Mouse (Mus musculus): ENCODE data around the gene Rpl22.

Gene Rpl22

DNA sequence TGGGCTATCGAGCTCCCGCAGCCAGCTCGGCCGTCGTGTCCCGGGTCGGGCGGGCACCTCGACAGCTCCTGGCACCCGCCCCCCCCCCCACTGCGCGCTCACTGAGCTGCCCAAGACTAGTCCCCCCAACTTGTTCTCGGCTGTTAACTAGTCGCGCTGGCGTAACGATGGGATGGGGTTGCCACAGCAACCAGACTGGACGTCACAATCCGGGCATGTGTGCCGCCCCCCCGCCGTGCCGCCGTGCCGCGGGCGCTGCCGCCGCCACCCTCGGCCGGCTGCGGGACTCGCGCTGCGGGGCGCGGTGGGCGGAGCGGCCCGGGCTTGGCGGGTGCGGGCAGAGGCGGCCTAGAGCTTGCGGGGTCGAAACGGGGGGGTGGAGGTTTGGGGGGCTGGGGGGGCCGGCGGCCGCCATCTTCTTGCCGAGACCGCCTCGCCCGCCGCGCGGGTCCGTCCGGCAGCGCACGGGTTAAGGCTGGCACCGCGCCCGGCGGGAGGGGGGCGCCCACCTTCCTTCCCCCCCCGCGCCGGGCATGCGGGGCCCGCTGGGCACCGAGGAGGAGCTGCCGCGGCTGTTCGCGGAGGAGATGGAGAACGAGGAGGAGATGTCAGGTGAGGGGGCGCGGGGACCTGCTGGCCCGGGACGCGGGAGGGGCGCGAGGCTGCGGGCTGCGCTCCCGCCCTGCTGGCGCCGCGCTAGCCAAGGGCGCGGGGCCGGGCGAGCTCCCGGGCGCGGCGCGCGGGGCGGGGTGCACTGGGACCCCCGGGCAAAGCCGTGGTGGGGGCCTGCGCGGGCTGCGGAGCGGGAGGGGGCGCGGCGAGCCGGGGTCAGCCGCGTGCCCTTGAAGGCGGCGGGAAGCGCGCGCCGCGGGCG lies 13.1 kb downstream of the Rpl22 start, which contains the start of gene Chd5:
Chd5 (plus strand) TSS at position 233 of the 874 bp plus-strand sequence.
- DNase-seq (ENCODE audit: low read depth) = no peak

GRCm38 (mm10) chr4:152339293-152339790 lies 13.8 kb downstream of the Rpl22 start:
- DNase-seq (ENCODE audit: low read depth) = no peak

- DNase-seq (ENCODE audit: low read depth) = peak; percentile 61
Observed at GRCm38 (mm10) chr4:152340584-152341284, 15.2 kb downstream of the Rpl22 start.

GRCm38 (mm10) chr4:152343296-152343695 lies 17.8 kb downstream of the Rpl22 start:
- DNase-seq (ENCODE audit: low read depth) = peak; percentile 53

- peak; percentile 58 for DNase-seq (ENCODE audit: low read depth)
Observed at GRCm38 (mm10) chr4:152344651-152345050, 19.1 kb downstream of the Rpl22 start.

DNA sequence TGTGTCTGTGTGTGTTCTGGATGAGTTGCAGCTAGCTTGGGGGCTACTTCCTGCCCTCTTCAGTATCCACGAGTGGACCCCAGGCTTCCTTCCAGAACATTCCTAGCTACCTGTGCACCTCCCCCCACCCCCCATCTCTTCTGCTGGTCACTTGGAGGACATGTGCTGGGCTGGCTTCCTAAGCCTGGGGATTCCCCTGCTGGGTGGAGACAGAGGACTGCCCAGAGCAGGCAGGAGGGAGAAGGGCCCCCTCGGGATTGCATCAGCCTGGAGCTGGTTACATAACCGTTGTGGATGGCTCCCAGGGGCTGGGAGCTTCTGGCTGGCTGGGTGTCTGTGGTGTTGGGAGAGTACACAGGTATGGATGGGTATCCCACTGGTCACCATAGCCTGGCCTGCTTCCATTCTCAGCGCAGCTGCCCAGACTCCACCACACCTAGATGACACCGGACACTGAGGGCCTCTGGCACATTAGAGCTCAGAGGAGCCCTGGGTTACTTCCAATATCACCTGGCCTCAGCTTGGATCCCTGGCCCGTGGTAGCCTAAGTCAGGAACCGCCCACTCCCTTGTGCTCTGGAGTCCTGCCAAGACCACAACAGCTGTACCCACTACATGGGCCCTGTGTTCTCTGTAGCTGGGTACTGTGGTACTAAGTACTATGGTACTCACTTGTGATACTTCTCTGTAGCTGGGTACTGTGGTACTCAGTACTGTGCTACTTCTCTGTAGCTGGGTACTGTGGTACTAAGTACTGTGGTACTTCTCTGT lies 19.8 kb downstream of the Rpl22 start:
- peak; percentile 60 for DNase-seq (ENCODE audit: low read depth)

DNA sequence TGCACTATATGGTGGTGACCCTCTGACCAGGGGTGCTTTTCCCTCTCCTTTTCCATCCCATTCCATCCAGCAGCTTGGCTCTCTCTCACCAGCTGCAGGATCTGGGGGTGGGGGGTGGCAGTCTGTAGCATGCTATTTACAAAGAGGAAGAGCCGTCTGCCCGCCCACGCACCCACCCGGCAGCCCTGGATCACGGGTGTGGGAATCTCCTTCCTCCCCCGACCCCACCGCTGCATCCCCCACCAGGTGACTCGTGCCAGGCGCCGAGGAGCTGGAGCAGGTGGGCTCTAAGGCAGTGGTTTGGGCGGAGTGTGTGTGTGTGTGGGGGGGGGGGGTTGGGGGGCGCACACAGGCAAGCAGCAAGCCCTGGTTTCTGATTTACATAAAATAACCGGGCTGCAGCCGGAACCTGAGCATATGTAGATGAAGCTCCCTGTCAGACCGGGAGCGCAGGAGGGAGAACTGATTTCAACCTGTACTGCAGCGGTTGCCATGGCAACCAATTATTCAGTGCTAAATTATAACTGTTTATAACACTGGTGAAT lies 24.4 kb downstream of the Rpl22 start:
- no peak for DNase-seq (ENCODE audit: low read depth)

GRCm38 (mm10) chr4:152350722-152351421 lies 25.3 kb downstream of the Rpl22 start:
- no peak for DNase-seq (ENCODE audit: low read depth)

- DNase-seq (ENCODE audit: low read depth) = peak; percentile 40
Observed at GRCm38 (mm10) chr4:152351422-152352305, 26.1 kb downstream of the Rpl22 start.

GRCm38 (mm10) chr4:152353886-152354637 lies 28.5 kb downstream of the Rpl22 start:
- no peak for DNase-seq (ENCODE audit: low read depth)

- DNase-seq (ENCODE audit: low read depth) = no peak
Observed at GRCm38 (mm10) chr4:152355672-152356071, 30.1 kb downstream of the Rpl22 start.

- DNase-seq (ENCODE audit: low read depth) = no peak
Observed at GRCm38 (mm10) chr4:152359700-152360099, 34.2 kb downstream of the Rpl22 start.

DNA sequence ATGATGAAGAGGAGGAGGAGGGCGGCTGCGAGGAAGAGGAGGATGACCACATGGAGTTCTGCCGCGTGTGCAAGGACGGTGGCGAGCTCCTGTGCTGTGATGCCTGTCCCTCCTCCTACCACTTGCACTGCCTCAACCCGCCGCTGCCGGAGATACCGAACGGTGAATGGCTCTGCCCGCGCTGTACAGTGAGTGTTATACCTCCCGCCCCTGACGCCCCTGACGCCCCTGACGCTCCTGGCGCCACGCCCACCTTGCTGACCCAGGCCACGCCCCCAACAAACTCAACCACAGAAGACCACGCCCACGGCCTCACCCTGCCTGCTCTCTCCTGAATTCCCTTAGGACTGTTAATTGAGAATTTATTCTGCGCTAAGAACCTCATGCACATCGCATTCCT lies 35.3 kb downstream of the Rpl22 start:
- DNase-seq (ENCODE audit: low read depth) = no peak

DNA sequence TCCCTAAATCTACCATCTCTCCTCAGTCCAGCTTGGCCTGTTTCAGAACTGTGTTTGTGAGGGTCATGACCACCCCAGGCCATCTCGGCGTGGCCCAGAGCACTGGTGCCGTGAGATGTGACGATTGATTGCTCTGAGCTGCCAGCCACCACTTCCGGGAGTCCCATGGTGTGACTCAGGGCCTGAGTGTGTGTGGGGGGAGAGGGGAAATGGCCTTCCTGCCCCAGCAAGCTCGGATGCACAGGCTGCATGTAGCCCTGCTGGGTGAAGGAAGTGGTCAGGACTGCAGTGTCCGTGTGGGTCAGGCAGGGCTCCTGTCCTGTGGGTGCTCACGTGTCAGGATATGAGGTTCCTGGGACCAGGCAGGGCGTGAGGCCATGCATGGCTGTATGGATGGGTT lies 36.6 kb downstream of the Rpl22 start:
- DNase-seq (ENCODE audit: low read depth) = peak; percentile 93

DNA sequence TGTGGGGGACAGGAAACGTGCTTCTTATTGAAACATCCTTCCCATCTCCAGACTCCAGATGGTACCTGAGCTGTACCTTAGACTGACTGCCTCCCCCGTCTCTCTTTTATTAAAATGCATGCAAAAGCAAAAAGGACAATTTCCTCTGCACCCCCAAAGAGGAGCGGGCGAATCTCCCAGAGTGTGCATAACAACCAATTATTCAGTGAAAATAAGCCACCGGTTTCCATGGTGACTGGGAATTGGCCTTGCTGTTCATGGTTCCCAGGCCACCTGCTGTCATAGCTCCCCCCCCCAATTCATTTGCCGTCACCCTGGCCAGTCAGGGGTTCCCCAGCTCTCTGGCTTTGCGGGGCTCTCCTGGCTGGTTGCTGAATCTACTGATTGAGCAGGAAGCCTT lies 39.7 kb downstream of the Rpl22 start:
- no peak for DNase-seq (ENCODE audit: low read depth)

DNA sequence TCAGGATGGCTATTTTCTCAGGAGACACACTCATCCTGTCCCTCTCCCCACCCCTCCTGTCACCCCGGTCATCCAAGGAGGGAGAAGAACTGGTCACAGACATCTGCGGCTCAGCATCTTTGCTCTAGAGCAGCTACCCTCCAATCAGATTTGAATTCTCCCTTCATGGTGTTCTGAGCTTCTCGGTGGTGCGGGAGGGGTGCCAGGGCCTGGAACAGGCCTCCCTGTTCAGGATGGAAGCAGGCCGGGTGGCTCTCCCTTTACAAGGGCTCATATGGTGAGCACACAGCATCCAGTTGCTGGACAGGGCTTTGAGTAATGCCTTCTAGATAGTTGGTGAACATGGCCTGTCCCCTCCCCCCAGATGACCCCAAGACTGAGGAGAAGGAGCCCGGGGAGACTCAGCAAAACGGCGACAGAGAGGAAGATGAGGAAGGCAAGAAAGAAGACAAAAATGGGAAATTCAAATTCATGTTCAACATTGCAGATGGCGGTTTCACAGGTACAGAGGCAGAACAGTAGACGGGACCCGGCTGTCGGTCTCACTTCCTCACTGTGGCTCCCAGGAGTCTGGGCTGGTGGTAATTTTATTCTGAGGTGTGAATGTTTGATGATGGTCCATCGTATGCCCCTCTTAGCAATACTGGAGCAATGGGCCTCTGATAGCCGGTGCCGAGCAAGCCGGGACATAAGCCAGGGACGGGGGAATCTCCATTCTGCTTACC lies 57.1 kb downstream of the Rpl22 start:
- no peak for DNase-seq (ENCODE audit: low read depth)
